Mouse (Mus musculus): Measurements from ENCODE around the gene Rcl1. TPM values are rescaled to one million over a fixed set of nuclear protein-coding genes. Genes with fewer than 3 reads are reported as not detected.

Gene Rcl1
- total RNA-seq, 1 experiment = 70.5 TPM

DNA sequence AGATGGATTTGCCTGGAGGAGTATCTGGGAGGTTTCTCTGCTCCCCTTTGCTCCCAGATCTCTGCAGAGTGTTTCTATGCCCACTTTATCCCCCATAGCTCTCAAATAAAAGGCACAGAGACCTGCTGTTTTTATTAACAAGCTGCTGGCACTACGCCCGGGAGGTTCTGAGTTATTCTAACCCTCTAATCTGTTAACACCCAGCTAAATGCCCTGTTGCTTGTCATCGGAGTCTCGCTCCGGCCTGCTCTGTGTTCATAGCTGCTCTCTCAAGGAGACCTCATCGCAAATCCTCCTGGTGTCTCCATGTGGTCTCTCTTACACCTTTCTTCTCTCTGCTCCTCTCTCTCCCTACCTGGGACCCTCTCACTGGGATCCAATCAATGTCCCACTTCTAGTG is 26.4 kb upstream of the Rcl1 start:
- Histone ChIP-seq H3K36me3 (ENCODE audit: control insufficient read depth, insufficient read depth, low read length, poor library complexity, severe bottlenecking) (no peaks in the 10 kb centered on the region), H3K4me1 (ENCODE audit: control insufficient read depth in 2 of 2, insufficient read depth in 2 of 2, low read length in 2 of 2, poor library complexity in 1 of 2) (no peaks in the 10 kb centered on the region), H3K27ac (ENCODE audit: insufficient read depth, low read depth, low read length, poor library complexity, severe bottlenecking) (no peak overlapping the region), H3K4me3 (ENCODE audit: insufficient read depth in 1 of 2, low read depth in 1 of 2, low read length in 2 of 2, poor library complexity in 1 of 2, severe bottlenecking in 1 of 2) (no peak overlapping the region), H3K9ac (ENCODE audit: insufficient read depth, low read depth, low read length, poor library complexity, severe bottlenecking) (no peak overlapping the region), H3K9me3 (ENCODE audit: control insufficient read depth, insufficient read depth, low read depth, low read length) (no peaks in the 10 kb centered on the region)
- no peak for TF ChIP-seq MAFK (IDR thresholded peaks at IDR 0.05; ENCODE audit: insufficient read depth, low read depth, low read length)
- TF ChIP-seq HCFC1 (IDR thresholded peaks at IDR 0.05; ENCODE audit: borderline replicate concordance, insufficient read depth, low read length) = no peak
- TF ChIP-seq ZNF384 (IDR thresholded peaks at IDR 0.05; ENCODE audit: low read depth, low read length) = no peak
- no peak for TF ChIP-seq ZC3H11A (IDR thresholded peaks at IDR 0.05; ENCODE audit: borderline replicate concordance, low read depth, low read length)
- TF ChIP-seq CHD2 (IDR thresholded peaks at IDR 0.05; ENCODE audit: low read depth, low read length) = no peak
- no peak for DNase-seq (ENCODE audit: low read depth, low spot score)
- in situ Hi-C loops (cut with MboI; ENCODE audit: low sequenced_read_pairs in 2 of 2, unreplicated experiment in 2 of 2) = loop anchor here in 1 of 2 experiments (25.0 kb wide), 1 partner anchor 288 kb away; no protein-coding TSS in a partner anchor

DNA sequence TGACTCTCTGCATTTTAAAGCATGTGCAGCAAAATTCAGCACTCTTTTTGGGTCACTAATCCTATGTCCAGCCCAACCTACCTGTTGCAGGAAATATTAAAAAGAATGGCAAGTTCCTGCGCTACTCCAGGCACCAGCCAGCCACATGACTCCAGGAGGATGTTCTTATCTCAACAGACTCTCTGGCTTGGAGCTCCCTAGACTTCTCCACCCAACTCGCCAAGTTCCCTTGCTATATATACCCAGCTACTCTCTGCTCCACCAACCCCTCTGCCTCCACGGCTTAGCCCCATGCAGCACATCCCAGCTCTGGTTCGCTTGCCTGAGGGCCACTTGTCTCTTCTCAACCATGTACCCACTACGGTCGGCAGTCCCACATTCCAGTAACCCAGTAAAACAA is 12.5 kb upstream of the Rcl1 start:
- H3K9ac ChIP-seq (ENCODE audit: insufficient read depth, low read depth, low read length, poor library complexity, severe bottlenecking) = no peak overlapping the region
- no peaks in the 10 kb centered on the region for H3K36me3 ChIP-seq (ENCODE audit: control insufficient read depth, insufficient read depth, low read length, poor library complexity, severe bottlenecking)
- no peak for DNase-seq (ENCODE audit: low read depth, low spot score)
- TF ChIP-seq ZC3H11A (IDR thresholded peaks at IDR 0.05; ENCODE audit: borderline replicate concordance, low read depth, low read length) = no peak
- no peak for TF ChIP-seq HCFC1 (IDR thresholded peaks at IDR 0.05; ENCODE audit: borderline replicate concordance, insufficient read depth, low read length)
- TF ChIP-seq MAFK (IDR thresholded peaks at IDR 0.05; ENCODE audit: insufficient read depth, low read depth, low read length) = no peak
- TF ChIP-seq CHD2 (IDR thresholded peaks at IDR 0.05; ENCODE audit: low read depth, low read length) = no peak
- no peak for TF ChIP-seq ZNF384 (IDR thresholded peaks at IDR 0.05; ENCODE audit: low read depth, low read length)
- in situ Hi-C loops (cut with MboI; ENCODE audit: low sequenced_read_pairs in 2 of 2, unreplicated experiment in 2 of 2) = no loop called here
- H3K4me1 ChIP-seq (ENCODE audit: control insufficient read depth in 2 of 2, insufficient read depth in 2 of 2, low read length in 2 of 2, poor library complexity in 1 of 2) = no peaks in the 10 kb centered on the region
- H3K27ac ChIP-seq (ENCODE audit: insufficient read depth, low read depth, low read length, poor library complexity, severe bottlenecking) = no peak overlapping the region
- H3K9me3 ChIP-seq (ENCODE audit: control insufficient read depth, insufficient read depth, low read depth, low read length) = no peaks in the 10 kb centered on the region
- H3K4me3 ChIP-seq (ENCODE audit: insufficient read depth in 1 of 2, low read depth in 1 of 2, low read length in 2 of 2, poor library complexity in 1 of 2, severe bottlenecking in 1 of 2) = no peak overlapping the region

DNA sequence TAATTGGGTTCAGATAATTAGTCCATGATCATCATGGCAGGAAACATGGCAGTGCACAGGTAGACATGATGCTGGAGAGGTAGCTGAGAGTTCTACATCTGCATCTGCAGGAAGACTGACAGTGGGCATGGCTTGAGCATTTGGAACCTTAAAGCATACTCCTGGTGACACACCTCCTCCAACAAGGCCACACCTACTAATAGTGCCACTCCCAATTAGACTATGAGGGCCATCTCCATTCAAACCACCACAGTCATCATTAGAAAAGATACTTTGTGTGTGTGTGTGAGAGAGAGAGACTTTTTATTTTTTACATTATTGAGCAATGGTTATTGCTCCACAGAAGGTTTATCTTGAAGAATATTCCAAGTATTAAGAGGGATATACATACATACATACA is 9.0 kb upstream of the Rcl1 start:
- H3K9me3 ChIP-seq (ENCODE audit: control insufficient read depth, insufficient read depth, low read depth, low read length) = no peaks in the 10 kb centered on the region
- no peak for DNase-seq (ENCODE audit: low read depth, low spot score)
- in situ Hi-C loops (cut with MboI; ENCODE audit: low sequenced_read_pairs in 2 of 2, unreplicated experiment in 2 of 2) = no loop called here
- H3K36me3 ChIP-seq (ENCODE audit: control insufficient read depth, insufficient read depth, low read length, poor library complexity, severe bottlenecking) = no peaks in the 10 kb centered on the region
- no peaks in the 10 kb centered on the region for H3K4me1 ChIP-seq (ENCODE audit: control insufficient read depth in 2 of 2, insufficient read depth in 2 of 2, low read length in 2 of 2, poor library complexity in 1 of 2)
- no peak overlapping the region for H3K9ac ChIP-seq (ENCODE audit: insufficient read depth, low read depth, low read length, poor library complexity, severe bottlenecking)
- H3K4me3 ChIP-seq (ENCODE audit: insufficient read depth in 1 of 2, low read depth in 1 of 2, low read length in 2 of 2, poor library complexity in 1 of 2, severe bottlenecking in 1 of 2) = no peak overlapping the region
- no peak overlapping the region for H3K27ac ChIP-seq (ENCODE audit: insufficient read depth, low read depth, low read length, poor library complexity, severe bottlenecking)
- TF ChIP-seq ZC3H11A (IDR thresholded peaks at IDR 0.05; ENCODE audit: borderline replicate concordance, low read depth, low read length) (no peak), HCFC1 (IDR thresholded peaks at IDR 0.05; ENCODE audit: borderline replicate concordance, insufficient read depth, low read length) (no peak), MAFK (IDR thresholded peaks at IDR 0.05; ENCODE audit: insufficient read depth, low read depth, low read length) (no peak), ZNF384 (IDR thresholded peaks at IDR 0.05; ENCODE audit: low read depth, low read length) (no peak), CHD2 (IDR thresholded peaks at IDR 0.05; ENCODE audit: low read depth, low read length) (no peak)

DNA sequence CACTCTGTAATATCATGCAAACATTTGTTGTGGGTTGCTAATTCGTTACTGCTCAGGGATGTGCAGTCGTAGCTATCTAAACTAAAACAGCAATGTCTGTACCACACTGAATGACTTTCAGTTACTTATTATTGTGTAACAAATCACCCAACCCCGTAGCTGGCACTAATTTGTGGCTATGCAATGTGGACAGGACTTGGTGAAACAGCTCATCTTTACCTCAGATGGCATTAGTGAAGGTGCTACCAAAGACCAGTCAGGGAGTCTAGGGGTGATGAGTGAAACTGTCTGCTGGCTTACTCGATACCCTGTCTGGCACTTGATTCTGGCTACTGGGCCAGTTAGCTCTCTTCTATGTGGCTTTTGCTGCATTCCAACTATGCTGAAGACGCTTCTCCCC is 2.1 kb upstream of the Rcl1 start:
- no peaks in the 10 kb centered on the region for H3K36me3 ChIP-seq (ENCODE audit: control insufficient read depth, insufficient read depth, low read length, poor library complexity, severe bottlenecking)
- no peaks in the 10 kb centered on the region for H3K9me3 ChIP-seq (ENCODE audit: control insufficient read depth, insufficient read depth, low read depth, low read length)
- no peak overlapping the region for H3K9ac ChIP-seq (ENCODE audit: insufficient read depth, low read depth, low read length, poor library complexity, severe bottlenecking)
- DNase-seq (ENCODE audit: low read depth, low spot score) = no peak
- no peak overlapping the region for H3K27ac ChIP-seq (ENCODE audit: insufficient read depth, low read depth, low read length, poor library complexity, severe bottlenecking)
- in situ Hi-C loops (cut with MboI; ENCODE audit: low sequenced_read_pairs in 2 of 2, unreplicated experiment in 2 of 2) = no loop called here
- H3K4me1 ChIP-seq (ENCODE audit: control insufficient read depth in 2 of 2, insufficient read depth in 2 of 2, low read length in 2 of 2, poor library complexity in 1 of 2) = peaks cover 2 to 4% of the 10 kb centered on the region in 2 experiments; a peak in 1 of 4 replicates
- TF ChIP-seq MAFK (IDR thresholded peaks at IDR 0.05; ENCODE audit: insufficient read depth, low read depth, low read length) (no peak), CHD2 (IDR thresholded peaks at IDR 0.05; ENCODE audit: low read depth, low read length) (no peak), HCFC1 (IDR thresholded peaks at IDR 0.05; ENCODE audit: borderline replicate concordance, insufficient read depth, low read length) (no peak), ZNF384 (IDR thresholded peaks at IDR 0.05; ENCODE audit: low read depth, low read length) (no peak), ZC3H11A (IDR thresholded peaks at IDR 0.05; ENCODE audit: borderline replicate concordance, low read depth, low read length) (no peak)
- H3K4me3 ChIP-seq (ENCODE audit: insufficient read depth in 1 of 2, low read depth in 1 of 2, low read length in 2 of 2, poor library complexity in 1 of 2, severe bottlenecking in 1 of 2) = no peak overlapping the region

DNA sequence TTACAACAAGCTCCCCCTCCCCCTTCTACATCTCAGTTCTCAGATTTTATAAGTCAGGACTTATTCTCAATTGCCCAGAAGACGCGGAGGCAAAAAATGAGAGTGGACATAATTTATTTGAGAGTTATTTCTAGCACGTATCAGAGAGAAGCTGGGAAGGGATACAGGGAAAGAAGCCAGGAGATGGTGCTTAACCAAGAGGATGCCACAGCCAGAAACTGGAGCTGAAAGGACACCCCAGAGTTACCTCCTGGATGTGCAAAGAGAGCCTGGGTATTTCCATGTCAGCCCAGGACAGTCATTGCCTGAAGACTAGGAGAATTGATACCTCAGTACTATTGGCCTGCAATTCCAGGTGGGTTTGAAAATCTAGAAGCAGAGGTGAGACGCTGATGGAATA is 1.6 kb upstream of the Rcl1 start:
- H3K9me3 ChIP-seq (ENCODE audit: control insufficient read depth, insufficient read depth, low read depth, low read length) = no peaks in the 10 kb centered on the region

More for the DNA sequence above, 1.6 kb upstream of the Rcl1 start:
- H3K4me3 ChIP-seq (ENCODE audit: insufficient read depth in 1 of 2, low read depth in 1 of 2, low read length in 2 of 2, poor library complexity in 1 of 2, severe bottlenecking in 1 of 2) = no peak overlapping the region
- no peak overlapping the region for H3K27ac ChIP-seq (ENCODE audit: insufficient read depth, low read depth, low read length, poor library complexity, severe bottlenecking)
- peaks cover 2 to 8% of the 10 kb centered on the region in 2 experiments; a peak in 1 of 4 replicates for H3K4me1 ChIP-seq (ENCODE audit: control insufficient read depth in 2 of 2, insufficient read depth in 2 of 2, low read length in 2 of 2, poor library complexity in 1 of 2)
- DNase-seq (ENCODE audit: low read depth, low spot score) = no peak
- in situ Hi-C loops (cut with MboI; ENCODE audit: low sequenced_read_pairs in 2 of 2, unreplicated experiment in 2 of 2) = no loop called here
- no peak for TF ChIP-seq ZNF384 (IDR thresholded peaks at IDR 0.05; ENCODE audit: low read depth, low read length)
- no peak for TF ChIP-seq CHD2 (IDR thresholded peaks at IDR 0.05; ENCODE audit: low read depth, low read length)
- TF ChIP-seq ZC3H11A (IDR thresholded peaks at IDR 0.05; ENCODE audit: borderline replicate concordance, low read depth, low read length) = no peak
- no peak for TF ChIP-seq MAFK (IDR thresholded peaks at IDR 0.05; ENCODE audit: insufficient read depth, low read depth, low read length)
- TF ChIP-seq HCFC1 (IDR thresholded peaks at IDR 0.05; ENCODE audit: borderline replicate concordance, insufficient read depth, low read length) = no peak
- H3K9ac ChIP-seq (ENCODE audit: insufficient read depth, low read depth, low read length, poor library complexity, severe bottlenecking) = no peak overlapping the region
- H3K36me3 ChIP-seq (ENCODE audit: control insufficient read depth, insufficient read depth, low read length, poor library complexity, severe bottlenecking) = no peaks in the 10 kb centered on the region
